Mouse (Mus musculus) embryo, embryonic 11 days (tissue): ENCODE results near the gene Fntb.
A peak's percentile ranks its signal among the peaks of the same experiment; 100 is the strongest.

Experiments used
- DNase-seq: peaks from one replicate; pipeline ENCODE4 v3.0.0-alpha.2; 2015

Fntb gene

GRCm38 (mm10) chr12:76795350-76795749 is 30.0 kb downstream of the Fntb start, which contains the start of gene Gpx2:
Gene Gpx2, minus strand, starts transcription at chr12:76795554.
- no peak for DNase-seq

DNA sequence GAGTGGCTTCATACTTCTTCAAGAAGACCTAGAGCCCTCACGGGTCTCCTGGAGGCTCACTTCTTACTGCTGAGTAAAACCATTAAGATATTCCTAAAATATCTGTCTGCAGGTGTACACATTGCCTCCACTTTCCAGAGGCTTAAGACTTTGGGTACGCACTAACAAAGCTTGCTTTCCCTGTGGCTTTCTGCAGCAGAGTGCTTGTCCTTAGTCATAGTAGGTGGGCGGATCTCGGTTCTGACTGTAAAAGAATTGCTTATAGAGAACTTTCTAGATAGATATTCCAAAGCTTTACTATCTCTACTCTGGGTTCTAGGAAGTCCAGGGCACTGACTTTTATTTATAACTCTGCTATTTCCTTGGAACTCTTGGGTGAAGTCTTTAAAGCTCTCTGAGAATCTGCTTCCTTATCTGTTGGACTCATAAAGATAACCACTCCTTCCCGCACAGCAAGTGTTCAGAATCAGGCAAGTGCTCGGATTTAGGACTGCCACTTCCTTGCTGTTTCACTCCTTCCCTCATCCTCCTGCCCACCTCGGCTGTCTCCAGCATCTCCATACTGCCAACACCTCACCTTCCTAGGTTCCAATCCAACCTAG is 31.6 kb downstream of the Fntb start:
- no peak for DNase-seq

GRCm38 (mm10) chr12:76798008-76798720 is 32.8 kb downstream of the Fntb start:
- no peak for DNase-seq

GRCm38 (mm10) chr12:76803028-76803427 is 37.6 kb downstream of the Fntb start:
- DNase-seq = no peak

GRCm38 (mm10) chr12:76803700-76804252 is 38.4 kb downstream of the Fntb start:
- peak; percentile 65 for DNase-seq

DNA sequence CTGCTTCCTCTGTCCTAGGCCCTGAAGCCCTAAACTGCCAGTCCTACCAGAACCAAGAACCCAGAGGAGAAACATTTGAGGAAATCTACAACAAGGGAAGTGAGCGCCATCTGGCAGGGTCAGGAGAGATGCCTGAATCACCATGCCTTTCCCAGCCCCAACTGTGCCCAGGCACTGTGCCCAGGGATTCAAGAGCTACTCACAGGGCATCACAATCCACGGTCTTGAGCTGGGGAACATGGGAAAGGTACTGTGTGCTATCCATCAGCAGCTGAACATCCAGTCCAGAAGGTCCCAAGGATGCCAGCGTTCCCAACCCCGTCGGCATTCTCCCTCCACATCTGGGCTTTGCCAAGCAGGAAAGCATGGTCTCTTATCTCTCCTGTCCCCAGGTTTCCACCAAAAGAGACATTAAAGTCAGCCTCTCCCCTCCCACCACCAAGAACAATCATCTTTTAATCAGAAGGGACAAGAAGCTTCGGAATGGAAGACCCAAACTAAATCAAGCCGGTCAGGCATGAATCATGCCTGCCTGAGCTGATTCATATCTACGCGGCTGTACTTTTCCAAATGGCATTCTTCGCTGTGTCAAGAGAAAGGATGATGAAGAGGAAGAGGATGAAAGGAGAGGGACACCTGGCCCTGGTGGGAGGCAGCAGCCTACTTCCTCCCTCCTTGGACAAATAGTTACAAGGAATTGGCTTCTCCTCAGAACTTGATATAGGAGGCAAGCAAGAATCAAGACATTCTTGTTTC is 39.8 kb downstream of the Fntb start:
- no peak for DNase-seq

DNA sequence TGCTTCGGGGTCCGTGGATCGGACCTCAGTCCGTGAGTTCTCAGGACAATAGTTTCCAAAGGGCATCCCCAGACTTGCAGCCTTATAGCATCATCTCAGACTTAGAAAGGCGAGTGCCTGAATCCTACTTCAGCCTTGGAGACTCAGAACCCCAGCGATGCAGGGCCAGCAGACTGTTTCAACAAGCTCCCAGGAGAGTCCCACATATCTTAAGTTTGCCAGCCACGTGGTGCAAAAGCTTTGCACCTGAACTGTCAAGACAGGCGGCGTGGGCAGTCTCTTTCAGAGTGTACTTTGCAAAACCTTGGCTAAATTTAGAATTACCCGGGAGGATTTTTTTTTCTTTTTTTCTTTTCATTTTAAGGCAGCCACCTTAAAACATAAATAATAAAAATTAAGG is 42.4 kb downstream of the Fntb start:
- DNase-seq = no peak

- DNase-seq = no peak
Observed at GRCm38 (mm10) chr12:76810491-76810890, 45.1 kb downstream of the Fntb start.

DNA sequence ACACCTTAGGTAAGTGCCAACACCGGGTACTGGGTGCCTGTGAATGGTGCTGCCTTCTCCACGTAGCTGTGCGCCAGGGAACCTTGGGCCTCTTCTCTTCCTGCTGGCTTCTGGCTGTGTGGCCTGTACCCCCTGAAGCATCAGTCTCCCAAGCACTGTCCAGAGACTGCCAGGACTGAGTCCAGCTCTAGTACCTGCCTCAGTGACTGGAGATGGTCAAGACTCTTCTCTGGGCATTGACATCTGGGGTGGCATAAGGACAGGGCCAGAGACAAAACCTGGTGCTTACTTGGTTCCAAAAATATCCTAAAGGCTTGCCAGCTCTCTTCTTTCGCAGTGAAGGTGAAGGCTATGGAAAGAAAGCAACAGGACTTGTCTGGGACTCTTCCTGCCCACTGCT is 45.6 kb downstream of the Fntb start:
- DNase-seq = no peak

DNA sequence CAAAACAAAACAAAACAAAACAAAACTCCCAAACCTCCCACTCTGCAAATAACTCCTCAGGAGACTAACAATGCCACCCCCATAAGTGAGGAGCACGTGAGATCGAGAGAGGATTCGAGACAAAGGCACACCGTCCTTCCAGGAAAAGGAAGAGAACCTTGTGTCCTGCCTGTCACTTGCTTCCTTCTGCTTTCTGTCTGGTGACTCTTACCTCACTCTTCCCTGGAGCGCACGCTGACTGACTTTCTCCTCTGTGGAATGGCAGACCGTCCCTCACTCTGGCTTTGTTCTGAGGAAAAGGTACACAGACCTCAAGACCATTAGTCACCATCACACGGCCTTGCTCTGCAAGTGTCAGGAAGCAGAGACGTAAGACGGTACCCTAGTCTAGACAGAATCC is 48.2 kb downstream of the Fntb start:
- no peak for DNase-seq

GRCm38 (mm10) chr12:76814120-76814519 is 48.7 kb downstream of the Fntb start:
- no peak for DNase-seq

- DNase-seq = no peak
Observed at GRCm38 (mm10) chr12:76816720-76817119, 51.3 kb downstream of the Fntb start.

DNA sequence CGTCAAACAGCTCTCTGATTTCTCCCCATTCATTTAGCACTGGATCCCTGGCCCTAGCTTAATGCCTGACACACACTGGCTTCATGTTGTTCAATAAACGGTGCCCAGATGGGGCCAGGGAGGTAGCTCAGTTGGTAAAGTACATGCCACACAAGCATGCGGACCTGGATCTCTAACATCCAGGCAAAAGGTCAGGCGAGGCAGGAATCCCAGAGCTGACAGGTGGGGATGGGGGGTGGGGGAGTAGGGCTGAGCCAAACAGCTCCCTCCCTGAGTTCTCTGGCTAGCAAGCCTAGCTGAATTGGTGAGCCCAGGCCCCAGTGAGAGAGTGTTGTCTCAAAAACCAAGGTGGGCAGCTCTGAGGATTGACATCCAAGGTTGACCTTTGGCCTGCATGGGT is 51.8 kb downstream of the Fntb start:
- DNase-seq = no peak

DNA sequence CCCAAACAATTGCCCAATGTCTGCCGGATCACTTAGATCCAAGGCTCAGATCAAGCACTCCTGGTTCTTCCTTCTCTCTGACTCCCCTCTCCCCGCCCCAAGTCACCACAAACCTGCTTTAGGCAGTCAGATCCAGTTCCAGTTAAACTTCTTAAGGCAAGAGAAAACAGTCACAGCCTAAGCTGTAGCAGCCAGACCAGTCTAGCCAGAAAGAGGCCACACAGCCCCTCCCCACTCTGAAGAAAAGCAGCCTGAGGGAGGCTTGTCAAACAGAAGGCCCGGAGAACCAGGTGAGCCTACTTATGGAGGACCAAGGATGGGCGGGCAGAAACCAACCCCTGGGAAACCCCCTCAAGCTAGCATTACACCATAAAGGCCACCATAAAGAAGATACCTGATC is 52.7 kb downstream of the Fntb start:
- peak; percentile 47 for DNase-seq

DNA sequence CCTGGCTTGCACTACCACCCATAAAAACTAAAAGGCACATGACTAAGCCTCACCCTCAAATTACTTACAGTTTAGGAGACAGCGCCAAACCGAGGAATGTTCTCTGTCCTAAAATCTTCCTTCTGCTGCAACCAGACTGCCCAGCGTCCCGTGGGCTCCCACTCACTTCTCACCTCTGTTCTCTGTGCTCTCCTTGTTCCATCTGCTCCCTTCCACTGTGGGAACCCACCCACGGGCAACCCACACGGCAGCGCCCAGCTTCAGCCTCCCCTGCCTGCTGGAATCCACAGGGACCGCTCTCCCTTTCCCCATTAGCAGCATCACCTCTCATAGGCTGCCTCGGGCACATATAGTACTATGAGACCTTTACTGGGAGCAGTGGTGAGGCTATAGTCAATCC is 53.5 kb downstream of the Fntb start:
- no peak for DNase-seq

- no peak for DNase-seq
Observed at GRCm38 (mm10) chr12:76819816-76820215, 54.4 kb downstream of the Fntb start.

DNA sequence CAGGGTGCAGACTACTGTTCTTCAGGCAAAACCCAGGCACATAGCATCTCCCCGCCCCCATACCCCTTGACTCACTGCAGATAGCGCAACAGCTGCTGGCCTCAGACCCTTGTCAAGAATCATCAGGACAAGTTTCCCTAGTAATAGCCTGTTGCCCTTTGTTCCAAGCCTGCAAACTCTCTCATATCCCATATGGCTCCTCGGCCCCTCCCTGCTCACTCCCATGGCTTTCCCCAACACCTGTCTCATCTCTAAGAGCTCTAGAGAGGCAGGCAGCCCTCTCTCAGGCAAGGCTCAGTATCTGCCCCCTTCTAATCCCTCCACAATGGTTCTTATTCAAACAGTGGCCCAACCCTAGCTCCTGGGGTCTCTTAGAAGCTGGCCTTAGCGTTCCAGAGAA is 55.2 kb downstream of the Fntb start:
- no peak for DNase-seq

- peak; percentile 66 for DNase-seq
Observed at GRCm38 (mm10) chr12:76822002-76822650, 56.7 kb downstream of the Fntb start.

DNA sequence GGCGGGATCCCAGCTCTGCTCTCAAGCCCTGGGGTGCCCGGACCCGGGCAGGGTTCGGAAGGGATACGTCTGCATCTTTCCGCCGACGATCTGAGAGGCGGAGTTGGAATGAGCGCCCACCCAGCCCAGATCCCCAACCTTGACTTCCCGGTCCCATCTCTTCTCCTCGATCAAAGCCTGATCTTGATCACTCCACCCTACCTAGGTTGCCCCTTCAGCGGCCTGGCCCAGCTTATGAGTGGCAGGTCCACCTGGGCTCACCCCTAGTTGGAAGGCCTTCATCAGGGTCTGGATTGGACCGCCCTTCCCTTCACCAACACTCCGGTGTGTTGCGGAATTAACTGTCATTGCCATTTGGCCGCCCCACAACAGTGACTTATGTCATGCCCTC is 57.3 kb downstream of the Fntb start, which contains the start of gene Rab15:
TSS of gene Rab15 (minus strand) at position 258 of the 391 bp plus-strand sequence.
- no peak for DNase-seq

DNA sequence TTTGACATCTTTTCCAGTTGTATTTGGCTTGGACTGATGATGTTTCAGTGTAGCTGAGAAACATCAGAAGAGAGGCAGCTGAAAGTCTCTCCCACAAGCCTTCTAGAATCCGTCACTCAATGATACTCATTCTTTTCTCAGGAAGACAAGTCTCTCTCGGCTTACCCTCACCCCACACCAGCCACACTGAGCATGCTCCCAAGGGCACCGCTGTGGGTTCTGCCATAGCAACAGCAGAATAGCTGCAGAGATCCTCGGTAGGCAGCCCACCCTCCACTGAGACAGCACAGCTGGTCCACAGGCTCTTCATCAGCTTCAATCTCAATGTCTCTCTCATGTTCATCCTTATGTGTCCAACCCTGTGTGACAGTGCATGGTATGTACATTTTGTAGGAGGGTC is 59.9 kb downstream of the Fntb start:
- DNase-seq = no peak

DNA sequence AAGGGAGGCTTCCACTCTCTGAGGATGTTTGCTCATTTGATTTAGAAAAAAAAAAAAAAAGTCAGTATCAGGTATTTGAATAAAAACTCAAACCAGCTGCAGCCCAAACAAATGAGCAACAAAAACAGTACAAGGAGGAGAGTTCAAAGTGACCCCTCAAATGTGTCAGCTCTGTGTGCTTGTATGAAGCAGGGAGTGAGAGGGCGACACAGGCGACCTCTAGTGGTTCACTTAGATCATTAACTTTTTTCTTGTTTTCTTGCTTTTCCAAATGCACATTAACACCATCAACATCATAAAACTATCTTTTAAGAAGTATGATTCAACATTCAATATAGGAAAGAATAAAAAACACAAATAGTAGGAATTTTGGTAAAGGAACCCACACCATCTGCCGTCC is 67.3 kb downstream of the Fntb start:
- peak; percentile 57 for DNase-seq

DNA sequence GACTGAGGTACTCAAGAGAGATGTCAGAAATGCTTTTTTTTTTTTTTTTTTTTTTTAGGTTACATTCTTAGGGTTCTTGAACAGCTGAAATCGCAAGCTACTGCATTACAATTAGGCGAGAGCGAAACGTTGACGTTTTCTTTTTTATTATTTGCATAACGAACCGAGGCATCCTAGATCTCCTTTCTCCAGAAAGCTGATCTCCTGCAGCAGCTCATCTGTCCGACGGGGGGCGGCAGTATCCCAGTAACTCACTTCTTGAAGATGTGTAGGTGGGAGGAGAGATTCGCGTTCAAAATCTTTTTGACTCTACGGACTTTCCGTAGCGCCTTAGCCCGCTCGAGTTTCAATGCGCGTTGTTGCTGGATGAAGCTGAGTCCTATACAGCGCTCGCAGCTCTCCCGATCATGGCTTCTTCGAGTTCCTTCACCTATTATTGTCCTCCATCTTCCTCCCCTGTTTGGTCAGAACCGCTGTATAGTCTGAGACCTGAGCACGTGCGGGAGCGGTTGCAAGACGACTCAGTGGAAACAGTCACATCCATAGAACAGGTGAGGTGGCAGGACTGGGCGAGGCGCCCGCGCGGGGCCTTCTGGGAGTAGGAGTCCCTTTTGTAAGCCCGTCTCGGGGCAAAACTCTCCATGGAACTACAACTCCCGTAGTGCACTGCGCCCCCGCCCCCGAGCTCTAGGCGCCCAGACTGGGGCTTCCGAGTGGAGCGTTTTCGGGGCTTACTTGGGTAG is 71.9 kb downstream of the Fntb start:
- DNase-seq = peak; percentile 97
